Mouse (Mus musculus) left cerebral cortex, adult 6 months (tissue): ENCODE results near the gene Mrpl30. TPM values are rescaled to one million over a fixed set of nuclear protein-coding genes. Genes with fewer than 3 reads are reported as not detected.

Experiments
- long read RNA-seq, 2 experiments: library from polyadenylated mRNA; unstranded; transcript quantifications; one replicate each; pipeline ENCODE4 v2.0.0; 2019 to 2020
- polyA plus RNA-seq: library from polyadenylated mRNA; unstranded; fragments of <200 nt; fragmentation: Nextera tagmentation; gene quantifications from 2 replicates; pipeline ENCODE4 v1.2.3, GENCODE M21; 2021

The Mrpl30 gene
- polyA plus RNA-seq, result 298 and 362 TPM in 2 replicates
- long read RNA-seq, experiment 1, transcript Mrpl30-205 (5 exons, 662 nt), result minor isoform, 16 of 95 reads
- long read RNA-seq, experiment 1, transcript Mrpl30-201 (6 exons, 969 nt), result major isoform, 48 of 95 reads
- long read RNA-seq, experiment 1, partial matches to known transcripts, result 3 of 95 reads
- long read RNA-seq, experiment 1, other reads (novel, unspliced or antisense), result 23 of 95 reads
- long read RNA-seq, experiment 2, transcript Mrpl30-205 (5 exons, 662 nt), result minor isoform, 39 of 178 reads
- long read RNA-seq, experiment 2, transcript Mrpl30-201 (6 exons, 969 nt), result major isoform, 107 of 178 reads
- long read RNA-seq, experiment 2, transcript Mrpl30-206 (5 exons, 501 nt), result minor isoform, 8 of 178 reads
- long read RNA-seq, experiment 2, transcript Mrpl30-204 (2 exons, 644 nt), result minor isoform, 10 of 178 reads
- long read RNA-seq, experiment 2, partial matches to known transcripts, result 5 of 178 reads
- long read RNA-seq, experiment 2, other reads (novel, unspliced or antisense), result 7 of 178 reads

GRCm38 (mm10) chr1:37890025-37890652 is at the start of gene Mrpl30, which contains the start of gene Mitd1:
TSS of gene Mrpl30 (plus strand) at chr1:37890477.
TSS of gene Mitd1 (minus strand) at chr1:37890411.

DNA sequence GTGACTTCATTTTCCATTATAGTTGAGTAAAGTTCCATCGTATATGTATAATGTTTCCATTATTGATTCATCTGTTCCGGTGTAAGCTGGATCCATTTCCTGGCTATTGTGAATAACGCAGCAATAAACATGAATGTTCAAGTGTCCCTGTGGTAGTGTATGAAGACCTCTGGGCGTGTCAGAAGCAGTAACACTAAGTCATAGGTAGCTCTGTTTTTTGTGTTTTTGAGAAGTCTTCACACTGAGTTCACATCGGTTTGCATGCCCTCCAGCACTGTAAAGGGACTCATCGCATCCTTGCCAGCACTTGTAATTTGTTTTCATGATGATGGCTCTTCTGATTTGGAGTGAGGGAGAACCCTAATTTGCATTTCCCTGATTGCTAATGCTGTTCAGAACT is 24.0 kb upstream of the Mrpl30 start, which contains the start of gene Tsga10:
Gene Tsga10, minus strand, starts transcription at position 144 of the 400 bp plus-strand sequence.

DNA sequence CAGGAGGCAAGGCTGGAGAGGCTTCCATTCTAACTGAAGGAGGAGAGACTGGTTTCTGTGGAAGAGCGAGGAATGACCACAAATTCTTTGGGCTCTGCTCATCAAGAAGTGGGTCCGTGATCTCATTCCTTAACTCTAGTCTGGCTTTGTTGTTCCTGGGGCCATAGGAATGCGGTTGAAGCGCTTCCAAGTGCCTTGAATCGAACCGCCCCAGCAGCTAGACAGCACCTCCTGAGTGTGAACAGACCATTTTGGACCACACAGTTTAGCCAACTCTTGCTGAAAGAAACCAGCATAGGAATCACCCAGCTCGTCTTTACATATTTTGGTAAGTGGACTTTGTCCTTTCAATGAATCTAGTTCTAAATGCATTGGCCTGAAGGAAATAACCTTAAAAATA is 18.6 kb upstream of the Mrpl30 start, which contains the start of gene Lipt1:
Gene Lipt1, plus strand, starts transcription at position 35 of the 400 bp plus-strand sequence.

DNA sequence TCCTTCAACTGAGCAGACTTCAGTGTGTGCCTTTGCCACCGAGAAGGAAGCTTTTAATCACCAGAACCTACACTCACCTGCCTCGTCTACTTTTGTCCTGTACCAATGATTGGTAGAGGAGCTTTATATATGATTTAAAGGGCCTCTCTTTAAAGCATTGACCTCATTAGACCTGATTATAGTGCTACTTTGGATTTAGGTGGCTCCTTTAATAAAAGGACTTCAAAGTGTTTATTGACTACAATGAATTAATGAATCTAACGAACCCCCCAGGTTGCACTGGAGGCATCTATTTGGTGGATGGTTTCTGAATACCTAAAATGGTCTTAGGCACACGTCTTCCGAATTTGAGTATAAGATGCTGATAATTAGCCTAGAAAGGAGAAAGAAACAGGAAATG is 26.1 kb downstream of the Mrpl30 start, which contains the start of gene Lyg2:
Gene Lyg2, minus strand, starts transcription at position 101 of the 400 bp plus-strand sequence.

Other genes starting within 250 kb of the Mrpl30 start
- gene 2010300C02Rik, start 170.4 kb upstream of the Mrpl30 start, polyA plus RNA-seq, result 30.3 and 68.3 TPM in 2 replicates
- 4.5 and 5.0 TPM in 2 replicates for gene Tsga10, start 24.0 kb upstream of the Mrpl30 start, polyA plus RNA-seq
- 6.0 and 6.4 TPM in 2 replicates for gene Lipt1, start 18.7 kb upstream of the Mrpl30 start, polyA plus RNA-seq
- gene Mitd1, start 66 bp upstream of the Mrpl30 start, polyA plus RNA-seq, result 10.4 and 11.2 TPM in 2 replicates
- 0.05 TPM in 1 of 2 replicates, not detected in the other for gene Lyg2, start 26.0 kb downstream of the Mrpl30 start, polyA plus RNA-seq
- gene Lyg1, start 67.3 kb downstream of the Mrpl30 start, polyA plus RNA-seq, result not detected in 2 replicates
- gene Txndc9, start 107.4 kb downstream of the Mrpl30 start, polyA plus RNA-seq, result 71.2 and 81.6 TPM in 2 replicates
- gene Eif5b, start 107.5 kb downstream of the Mrpl30 start, polyA plus RNA-seq, result 15.9 and 16.1 TPM in 2 replicates
- 4.4 and 12.1 TPM in 2 replicates for gene Rev1, start 239.3 kb downstream of the Mrpl30 start, polyA plus RNA-seq